Mouse (Mus musculus) left cerebral cortex, adult 11 months (tissue): ENCODE results near the gene Gm29797.

Source experiments
- DNase-seq: peaks from one replicate; pipeline ENCODE4 v3.0.0; 2022; ENCODE audit warnings: low spot score

Gene Gm29797

GRCm38 (mm10) chr2:181673501-181673900 is 16.7 kb downstream of the Gm29797 start:
- no peak for DNase-seq

GRCm38 (mm10) chr2:181674934-181675333 is 18.1 kb downstream of the Gm29797 start:
- DNase-seq = no peak

GRCm38 (mm10) chr2:181675454-181675853 is 18.6 kb downstream of the Gm29797 start:
- DNase-seq = no peak

GRCm38 (mm10) chr2:181676424-181676823 is 19.6 kb downstream of the Gm29797 start:
- DNase-seq = no peak

GRCm38 (mm10) chr2:181677096-181677754 is 20.4 kb downstream of the Gm29797 start:
- DNase-seq = no peak

- DNase-seq = no peak
These were observed 20.9 kb downstream of the Gm29797 start for GRCm38 (mm10) chr2:181677755-181678098.

- DNase-seq = peak; percentile 79
These were observed 21.9 kb downstream of the Gm29797 start for GRCm38 (mm10) chr2:181678780-181679179.

GRCm38 (mm10) chr2:181679951-181680715 is 23.3 kb downstream of the Gm29797 start, which contains the start of gene Tcea2:
Tcea2 (plus strand) TSS chr2:181680310.
- DNase-seq = peak; percentile 41

GRCm38 (mm10) chr2:181680716-181681117 is 23.9 kb downstream of the Gm29797 start:
- no peak for DNase-seq

GRCm38 (mm10) chr2:181681978-181682377 is 25.1 kb downstream of the Gm29797 start:
- DNase-seq = no peak

GRCm38 (mm10) chr2:181683381-181683780 is 26.5 kb downstream of the Gm29797 start:
- DNase-seq = no peak

GRCm38 (mm10) chr2:181684713-181685112 is 27.9 kb downstream of the Gm29797 start:
- DNase-seq = no peak

- DNase-seq = no peak
These were observed 28.9 kb downstream of the Gm29797 start for GRCm38 (mm10) chr2:181685686-181686085.

- DNase-seq = no peak
These were observed 30.8 kb downstream of the Gm29797 start for GRCm38 (mm10) chr2:181687586-181687985.

- no peak for DNase-seq
These were observed 32.8 kb downstream of the Gm29797 start for GRCm38 (mm10) chr2:181689466-181690160.

GRCm38 (mm10) chr2:181691083-181691482 is 34.2 kb downstream of the Gm29797 start:
- no peak for DNase-seq

GRCm38 (mm10) chr2:181691571-181691970 is 34.7 kb downstream of the Gm29797 start:
- DNase-seq = no peak

- DNase-seq = no peak
These were observed 35.5 kb downstream of the Gm29797 start for GRCm38 (mm10) chr2:181692304-181692703.

GRCm38 (mm10) chr2:181693339-181694280 is 36.8 kb downstream of the Gm29797 start, which contains the start of gene Rgs19:
Rgs19 (minus strand) TSS chr2:181693977.
- DNase-seq = peak; percentile 62

- no peak for DNase-seq
These were observed 37.7 kb downstream of the Gm29797 start for GRCm38 (mm10) chr2:181694581-181694980.

GRCm38 (mm10) chr2:181695776-181696175 is 38.9 kb downstream of the Gm29797 start:
- no peak for DNase-seq
